Mouse (Mus musculus): ENCODE measurements at regions not wholly inside any gene's neighbourhood (a gene's known extent, or its start where the extent isn't known, plus 50 kb on each side); places are given as distances from the start of the nearest gene placed in this dataset.
"Not testable (repeated sequence)": the region's sequence is repeated elsewhere in the genome, so short reads cannot be mapped to it uniquely, and the experiment has no call there.

DNA sequence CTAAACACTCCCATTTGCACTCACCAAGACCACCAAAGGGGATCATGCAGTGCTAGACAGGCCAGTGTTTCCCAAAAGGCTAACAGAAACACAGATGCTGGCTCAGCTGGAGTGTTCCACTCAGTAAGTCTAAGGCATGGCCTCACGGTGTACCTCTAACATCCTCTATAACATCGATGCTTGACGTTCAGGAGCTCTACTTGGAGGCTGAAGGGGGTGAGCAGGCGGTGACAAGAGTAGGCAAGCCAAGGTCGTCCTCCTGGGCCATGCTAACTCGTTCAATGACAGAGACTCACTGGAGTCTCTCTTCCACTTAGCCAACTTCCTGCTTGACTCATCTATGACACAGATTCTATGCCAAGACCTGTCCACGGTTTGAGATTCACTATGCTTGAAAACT, 105.9 kb upstream of the Fhl2 start:
- Histone ChIP-seq H3K27me3 (ENCODE audit: insufficient read depth, low read length) (no peaks in the 10 kb centered on the region), H3K4me2 (ENCODE audit: low read depth, low read length) (no peak overlapping the region), H3K4me3 (ENCODE audit: low read length) (no peak overlapping the region), H3K9me3 (ENCODE audit: low read length) (no peaks in the 10 kb centered on the region), H3K27ac (no peak overlapping the region), H3K9ac (replicated peaks; ENCODE audit: low read length) (no peak overlapping the region), H3K4me1 (ENCODE audit: insufficient read depth, low read length) (no peaks in the 10 kb centered on the region), H3K36me3 (ENCODE audit: insufficient read depth, low read length) (no peaks in the 10 kb centered on the region)
- no peak for TF ChIP-seq CTCF (IDR thresholded peaks at IDR 0.05; ENCODE audit: low read depth)
- ATAC-seq (no peak), DNase-seq (ENCODE audit: low spot score) (no peak)
- 78% methylated on average over 7 of the region's 7 CpGs for WGBS

DNA sequence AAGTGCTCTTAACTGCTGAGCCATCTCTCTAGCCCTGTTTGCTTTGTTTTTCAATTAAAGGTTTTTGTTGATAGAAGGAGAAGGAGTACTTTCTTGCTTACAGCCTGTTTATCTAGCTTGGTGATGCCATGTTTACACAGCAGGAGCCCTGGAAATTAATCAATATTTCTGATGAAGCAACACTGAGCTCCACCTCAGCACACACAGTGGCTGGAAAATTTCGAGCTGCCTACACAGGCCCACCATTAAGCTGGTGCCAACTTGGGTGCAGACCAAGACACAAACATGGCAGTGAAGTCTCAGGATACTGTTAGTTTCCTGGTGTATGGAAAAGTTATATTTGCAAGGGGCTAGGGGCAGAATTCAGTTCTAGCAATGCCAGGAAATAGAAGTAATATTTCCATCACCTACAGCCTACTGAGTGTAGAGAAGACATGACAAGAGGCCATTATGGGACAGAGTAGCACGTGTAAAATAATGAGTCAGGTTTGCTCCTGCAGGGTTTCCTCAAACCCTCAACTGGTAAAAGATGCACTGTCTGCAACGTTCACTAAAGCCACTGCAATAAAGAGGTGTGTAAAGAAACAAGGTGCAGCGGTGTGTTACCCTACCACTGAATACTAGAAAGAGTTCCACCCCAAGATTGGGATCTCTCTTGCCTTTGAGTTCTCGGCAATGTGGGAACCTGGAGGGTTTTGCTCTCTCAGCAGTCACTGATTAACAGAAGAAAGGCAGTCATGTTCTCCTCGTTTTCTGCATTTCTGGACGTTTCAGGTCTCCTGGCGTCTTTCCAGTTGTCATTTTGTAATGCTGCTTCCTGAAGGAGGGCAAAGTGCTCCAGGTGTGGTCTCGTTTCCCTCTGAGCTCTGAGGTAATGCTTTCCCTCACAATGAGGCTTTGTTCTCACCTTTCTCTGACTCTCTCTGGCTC, 108.8 kb upstream of the Fhl2 start:
- no peaks in the 10 kb centered on the region for H3K27me3 ChIP-seq (ENCODE audit: insufficient read depth, low read length)
- H3K4me2 ChIP-seq (ENCODE audit: low read depth, low read length): no peak overlapping the region
- peak; percentile 19 for DNase-seq (ENCODE audit: low spot score)
- H3K4me1 ChIP-seq (ENCODE audit: insufficient read depth, low read length): no peaks in the 10 kb centered on the region
- H3K36me3 ChIP-seq (ENCODE audit: insufficient read depth, low read length): no peaks in the 10 kb centered on the region
- H3K9ac ChIP-seq (replicated peaks; ENCODE audit: low read length): no peak overlapping the region
- no peaks in the 10 kb centered on the region for H3K9me3 ChIP-seq (ENCODE audit: low read length)
- H3K4me3 ChIP-seq (ENCODE audit: low read length): no peak overlapping the region
- TF ChIP-seq CTCF (IDR thresholded peaks at IDR 0.05; ENCODE audit: low read depth): no peak
- H3K27ac ChIP-seq: no peak overlapping the region
- 54% methylated on average over 9 of the region's 9 CpGs for WGBS
- 0 out of 2 replicates have a peak, but pooled peaks have one; percentile 39 for ATAC-seq

DNA sequence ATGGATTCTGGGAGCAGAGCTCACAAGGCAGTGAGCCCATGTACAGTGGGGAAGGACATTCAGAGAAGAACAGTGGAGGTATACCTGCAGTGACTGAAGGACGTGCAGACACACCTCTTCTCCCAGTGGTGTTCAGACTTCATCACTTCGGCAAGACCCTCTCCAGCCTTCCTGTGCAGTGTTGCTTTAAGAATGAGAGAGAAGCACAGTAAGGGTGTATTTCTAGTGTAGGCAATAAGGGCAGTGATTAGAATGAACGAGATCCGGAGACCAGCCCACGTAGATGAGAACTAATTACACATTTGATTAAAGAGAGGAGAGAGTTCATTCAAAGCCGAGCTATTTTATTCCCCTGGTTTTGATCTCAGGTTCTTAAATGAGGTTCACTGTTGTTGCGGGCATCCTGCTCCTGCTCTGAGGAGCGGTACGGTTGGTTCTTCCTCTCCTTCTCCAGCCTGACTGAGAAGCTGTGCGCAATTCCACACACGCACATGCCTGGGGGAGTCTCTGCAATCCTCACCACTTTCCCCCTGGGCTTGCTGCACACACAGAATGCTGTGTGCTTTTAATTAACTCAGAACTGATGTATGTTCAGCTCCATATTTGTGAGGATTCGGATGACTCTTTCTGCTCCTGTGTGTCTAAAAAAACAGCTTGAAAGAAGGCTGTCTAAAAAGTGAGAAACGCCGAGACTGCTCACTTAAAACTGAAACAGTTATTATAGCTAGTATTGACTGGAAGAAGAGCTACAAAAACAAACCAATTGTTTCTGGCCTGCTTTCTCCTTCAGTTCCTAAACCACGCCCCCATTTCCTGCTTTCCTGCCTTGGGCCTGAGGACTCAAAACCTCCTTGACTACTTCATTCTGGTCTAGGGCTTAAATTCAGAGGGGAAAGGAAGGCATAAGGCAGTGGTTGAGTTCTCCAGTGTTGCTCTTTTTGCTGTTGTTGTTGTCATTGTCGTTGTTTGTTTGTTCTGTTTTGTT, 114.2 kb upstream of the Fhl2 start:
- 55% methylated on average over 16 of the region's 16 CpGs for WGBS
- no peak for TF ChIP-seq CTCF (IDR thresholded peaks at IDR 0.05; ENCODE audit: low read depth)
- peak overlapping the region; percentile 14; the same call in 1 of the 2 replicates for H3K4me2 ChIP-seq (ENCODE audit: low read depth, low read length)
- H3K27ac ChIP-seq: no peak overlapping the region
- no peak overlapping the region for H3K9ac ChIP-seq (replicated peaks; ENCODE audit: low read length)
- no peaks in the 10 kb centered on the region for H3K27me3 ChIP-seq (ENCODE audit: insufficient read depth, low read length)
- H3K4me3 ChIP-seq (ENCODE audit: low read length): no peak overlapping the region
- H3K4me1 ChIP-seq (ENCODE audit: insufficient read depth, low read length): no peaks in the 10 kb centered on the region
- ATAC-seq (peak; percentile 70), DNase-seq (ENCODE audit: low spot score) (peak; percentile 16)
- no peaks in the 10 kb centered on the region for H3K9me3 ChIP-seq (ENCODE audit: low read length)
- no peaks in the 10 kb centered on the region for H3K36me3 ChIP-seq (ENCODE audit: insufficient read depth, low read length)

DNA sequence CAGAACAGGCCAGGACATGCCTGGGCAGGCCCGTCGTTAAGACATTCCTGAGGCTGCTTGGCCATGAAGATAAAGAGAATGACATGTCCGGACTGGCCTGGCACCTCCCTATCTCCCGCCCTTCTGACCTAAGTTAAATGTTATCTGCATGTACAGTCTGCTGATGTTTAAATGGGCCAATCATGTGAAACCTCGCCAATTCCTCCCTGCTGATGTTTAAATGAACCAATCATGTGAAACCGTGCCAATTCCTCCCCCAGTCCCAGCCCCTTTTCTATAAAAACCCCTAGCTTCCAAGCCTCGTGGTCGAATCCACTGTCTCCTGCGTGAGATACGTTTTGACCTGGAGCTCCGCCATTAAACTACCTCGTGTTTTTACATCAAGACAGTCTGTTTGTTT, 119.5 kb upstream of the Fhl2 start:
- H3K4me1 ChIP-seq (ENCODE audit: insufficient read depth, low read length); H3K27ac ChIP-seq; H3K9me3 ChIP-seq (ENCODE audit: low read length); H3K4me2 ChIP-seq (ENCODE audit: low read depth, low read length); H3K36me3 ChIP-seq (ENCODE audit: insufficient read depth, low read length); DNase-seq (ENCODE audit: low spot score); H3K4me3 ChIP-seq (ENCODE audit: low read length); H3K27me3 ChIP-seq (ENCODE audit: insufficient read depth, low read length); H3K9ac ChIP-seq (replicated peaks; ENCODE audit: low read length); ATAC-seq: not testable (repeated sequence)
- WGBS: 72% methylated on average over 12 of the region's 12 CpGs

DNA sequence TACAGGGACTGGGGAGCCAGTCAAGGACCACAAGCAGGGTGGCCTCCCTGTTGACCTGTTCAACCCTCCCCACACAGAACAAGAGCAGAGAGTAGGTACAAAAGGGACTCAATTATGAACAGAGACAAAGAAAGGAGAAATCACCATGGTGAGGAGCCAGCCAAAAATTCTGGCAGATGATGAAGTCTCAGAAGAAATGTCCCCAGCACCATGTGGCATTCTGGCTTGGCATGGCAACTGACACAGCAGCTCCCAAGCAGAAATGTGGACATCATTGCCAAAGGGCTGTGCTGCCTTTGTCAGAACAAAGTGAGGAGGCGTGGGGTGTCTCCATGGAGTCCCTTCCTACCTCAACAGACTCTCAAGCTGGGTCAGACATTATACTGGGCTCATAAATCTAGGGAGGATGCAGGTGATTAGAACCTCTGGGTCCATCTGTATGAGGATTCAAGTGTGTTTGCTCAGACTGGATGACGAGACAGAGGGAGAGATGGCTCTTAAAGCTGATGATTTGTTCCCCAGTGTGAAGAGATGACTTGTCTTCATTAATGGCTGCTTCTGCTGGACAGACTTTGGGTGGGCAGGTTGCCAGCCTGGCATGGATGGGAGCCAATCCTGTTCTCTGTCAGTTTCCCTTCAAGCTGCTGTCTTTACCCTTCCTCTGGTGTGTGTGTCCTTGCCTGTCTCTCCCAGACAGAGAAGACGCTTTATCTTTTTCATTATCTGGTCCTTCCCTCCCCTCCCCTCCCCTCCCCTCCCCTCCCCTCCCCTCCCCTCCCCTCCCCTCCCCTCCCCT, 120.5 kb upstream of the Fhl2 start:
- H3K4me3 ChIP-seq (ENCODE audit: low read length): no peak overlapping the region
- no peak overlapping the region; the same call in 1 of the 2 replicates for H3K27ac ChIP-seq
- no peak for TF ChIP-seq CTCF (IDR thresholded peaks at IDR 0.05; ENCODE audit: low read depth)
- no peaks in the 10 kb centered on the region for H3K27me3 ChIP-seq (ENCODE audit: insufficient read depth, low read length)
- no peak overlapping the region for H3K4me2 ChIP-seq (ENCODE audit: low read depth, low read length)
- peak; percentile 77 for DNase-seq (ENCODE audit: low spot score)
- WGBS: 24% methylated on average over 3 of the region's 3 CpGs
- no peaks in the 10 kb centered on the region for H3K9me3 ChIP-seq (ENCODE audit: low read length)
- peaks cover 3% of the 10 kb centered on the region for H3K4me1 ChIP-seq (ENCODE audit: insufficient read depth, low read length)
- peak; percentile 94 for ATAC-seq
- no peak overlapping the region for H3K9ac ChIP-seq (replicated peaks; ENCODE audit: low read length)
- no peaks in the 10 kb centered on the region for H3K36me3 ChIP-seq (ENCODE audit: insufficient read depth, low read length)

DNA sequence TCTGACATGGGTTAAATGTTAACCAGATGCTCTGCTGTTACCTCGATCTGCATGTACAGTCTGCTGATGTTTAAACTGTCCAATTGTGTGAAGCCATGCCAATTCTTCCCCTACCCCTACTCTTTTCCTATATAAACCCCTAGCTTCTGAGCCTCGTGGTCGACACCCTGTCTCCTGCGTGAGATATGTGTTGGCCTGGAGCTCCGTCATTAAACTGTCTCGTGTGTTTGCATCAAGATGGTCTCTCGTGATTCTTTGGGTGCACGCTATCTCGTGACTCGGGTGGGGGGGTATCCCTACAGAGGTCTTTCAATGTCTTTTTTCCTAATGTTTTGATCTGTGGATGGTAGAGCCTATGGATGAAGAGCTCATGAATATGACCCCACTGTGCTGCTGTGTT, 110.9 kb upstream of the Nck2 start:
- H3K9ac ChIP-seq (replicated peaks; ENCODE audit: low read length); H3K27ac ChIP-seq; H3K36me3 ChIP-seq (ENCODE audit: insufficient read depth, low read length); H3K4me3 ChIP-seq (ENCODE audit: low read length); H3K4me2 ChIP-seq (ENCODE audit: low read depth, low read length); H3K4me1 ChIP-seq (ENCODE audit: insufficient read depth, low read length); H3K27me3 ChIP-seq (ENCODE audit: insufficient read depth, low read length); H3K9me3 ChIP-seq (ENCODE audit: low read length); DNase-seq (ENCODE audit: low spot score); ATAC-seq: not testable (repeated sequence)
- WGBS: 94% methylated on average over 10 of the region's 10 CpGs
